Mouse (Mus musculus) adrenal gland, postnatal 25 days (tissue): ENCODE data around the gene Aktip. TPM values are rescaled to one million over a fixed set of nuclear protein-coding genes. Genes with fewer than 3 reads are reported as not detected.
A peak's percentile ranks its signal among the peaks of the same experiment; 100 is the strongest.

Experiments
- DNase-seq: peaks from one replicate; pipeline ENCODE4 v3.0.0; 2021; ENCODE audit warnings: mixed read lengths
- long read RNA-seq: library from polyadenylated mRNA; stranded (forward); transcript quantifications from one replicate; pipeline ENCODE4 v2.0.0, GENCODE M21; 2021
- total RNA-seq: library from RNA; stranded (reverse); gene quantifications from 2 replicates; pipeline ENCODE4 v1.2.3, GENCODE M21; 2021

Aktip gene
- total RNA-seq, result 37.8 and 39.6 TPM in 2 replicates
- long read RNA-seq, transcript Aktip-201 (10 exons, 1,171 nt), result minor isoform, 13 of 55 reads
- long read RNA-seq, transcript Aktip-205 (10 exons, 2,079 nt), result major isoform, 27 of 55 reads
- long read RNA-seq, partial matches to known transcripts, result 4 of 55 reads
- long read RNA-seq, other reads (novel, unspliced or antisense), result 10 of 55 reads

GRCm38 (mm10) chr8:91199876-91200275 is at the start of gene Aktip:
Aktip (minus strand) TSS chr8:91199976.
- DNase-seq, result no peak

GRCm38 (mm10) chr8:91245821-91246454 is 46.2 kb upstream of the Aktip start:
- no peak for DNase-seq

GRCm38 (mm10) chr8:91242721-91243120 is 42.9 kb upstream of the Aktip start:
- DNase-seq, result no peak

- DNase-seq, result no peak
These were observed 42.2 kb upstream of the Aktip start for GRCm38 (mm10) chr8:91241873-91242519.

GRCm38 (mm10) chr8:91241371-91241770 is 41.6 kb upstream of the Aktip start:
- no peak for DNase-seq

DNA sequence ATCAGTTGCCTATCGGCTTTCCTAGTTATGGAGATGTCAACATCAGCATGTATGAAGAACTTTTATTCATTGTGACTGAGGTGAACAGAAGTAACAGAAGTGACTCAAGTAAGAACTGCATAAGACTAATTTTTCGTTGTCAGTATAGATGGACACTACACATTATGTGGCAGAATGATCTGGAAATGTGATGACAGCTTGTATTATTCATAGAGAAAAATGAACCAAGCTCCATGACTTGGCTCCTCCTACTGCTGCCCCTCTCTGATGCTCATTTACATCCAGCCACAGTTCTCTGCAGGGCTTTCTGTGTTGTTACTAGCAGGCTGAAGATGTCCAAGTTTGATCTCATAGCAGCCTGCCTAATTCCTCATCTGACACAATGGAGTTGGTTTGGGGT is 37.4 kb upstream of the Aktip start:
- DNase-seq, result no peak

- no peak for DNase-seq
These were observed 34.3 kb upstream of the Aktip start for GRCm38 (mm10) chr8:91234097-91234496.

- DNase-seq, result peak; percentile 4
These were observed 27.7 kb upstream of the Aktip start for GRCm38 (mm10) chr8:91227421-91227841.

GRCm38 (mm10) chr8:91224227-91224626 is 24.5 kb upstream of the Aktip start:
- DNase-seq, result no peak

- no peak for DNase-seq
These were observed 22.1 kb upstream of the Aktip start for GRCm38 (mm10) chr8:91221841-91222240.

- DNase-seq, result no peak
These were observed 18.5 kb upstream of the Aktip start for GRCm38 (mm10) chr8:91218271-91218670.

DNA sequence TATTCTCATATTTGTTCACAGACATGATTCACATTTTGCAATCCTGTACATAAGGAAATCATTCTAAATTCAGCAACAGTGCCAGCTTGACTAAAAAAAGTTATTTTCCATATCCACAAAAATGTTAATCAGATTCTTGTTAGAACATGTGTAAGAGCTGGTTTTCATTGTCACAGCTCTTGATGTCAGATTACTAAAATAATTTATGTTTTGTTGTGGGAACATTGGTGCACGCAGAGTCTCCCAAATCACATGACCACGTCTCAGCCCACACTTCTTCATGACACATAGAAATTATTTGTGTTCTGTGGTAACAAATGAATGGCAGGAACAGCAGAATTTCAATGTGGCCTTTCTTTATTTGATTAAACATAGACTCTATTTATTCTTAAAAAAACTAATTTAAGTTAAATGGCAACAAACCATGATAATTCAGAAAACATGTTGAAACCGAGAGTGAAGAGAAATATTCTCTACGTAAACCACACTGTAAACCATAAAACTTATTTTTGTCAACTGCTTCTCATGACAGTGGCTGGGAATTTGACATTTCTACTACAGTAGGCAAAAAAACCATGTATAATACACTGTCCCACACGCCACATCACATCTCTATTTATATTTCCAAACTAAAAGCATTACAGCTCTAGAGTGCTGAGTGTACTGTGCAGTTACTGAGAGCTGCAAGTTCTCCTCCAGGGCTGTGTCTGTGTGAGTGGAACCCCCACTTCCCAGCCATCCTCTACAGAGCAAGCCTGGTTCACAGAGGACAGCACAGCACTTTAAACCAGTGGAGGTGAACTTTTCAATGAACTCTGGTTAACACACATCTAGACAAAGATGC is 17.5 kb upstream of the Aktip start:
- no peak for DNase-seq

DNA sequence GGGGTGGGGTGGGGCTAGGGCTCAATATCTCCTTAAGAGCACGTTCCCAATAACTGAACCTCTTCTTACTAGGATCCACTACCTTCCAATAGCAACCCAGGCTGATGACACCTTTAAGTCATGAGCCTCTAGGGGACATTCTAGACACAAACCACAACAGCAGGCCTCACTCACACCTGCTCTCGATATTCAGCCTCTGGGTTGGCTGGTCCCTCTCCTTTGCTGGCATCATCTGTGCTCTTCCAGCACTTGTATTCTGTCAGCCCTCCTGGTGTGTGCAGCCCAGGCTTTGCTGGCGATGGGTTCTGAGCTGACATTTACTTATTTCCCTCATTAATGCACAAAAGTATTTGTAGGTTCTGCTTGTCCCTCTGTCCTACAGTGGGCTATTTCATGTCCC is 14.5 kb upstream of the Aktip start:
- DNase-seq, result no peak

- no peak for DNase-seq
These were observed 13.2 kb upstream of the Aktip start for GRCm38 (mm10) chr8:91212948-91213347.

DNA sequence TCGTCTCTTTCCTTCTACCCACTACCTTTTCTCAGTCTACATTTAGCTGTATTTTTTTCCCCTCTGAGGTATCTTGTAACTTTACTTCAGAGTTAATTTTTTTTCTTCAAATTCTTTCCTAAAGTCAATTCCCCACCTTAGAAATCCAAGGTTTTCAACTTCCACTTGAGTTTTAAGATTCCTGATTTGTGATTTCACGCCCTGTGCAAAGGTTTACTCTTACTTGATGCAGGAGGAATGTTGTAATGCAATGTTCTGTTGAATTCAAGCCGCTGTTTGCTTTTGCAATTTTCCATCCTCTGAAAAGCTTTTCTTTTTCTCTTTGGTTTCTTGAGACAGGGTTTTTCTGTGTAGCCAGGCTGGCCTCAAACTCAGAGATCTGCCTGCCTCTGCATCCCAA is 9.9 kb upstream of the Aktip start:
- no peak for DNase-seq

DNA sequence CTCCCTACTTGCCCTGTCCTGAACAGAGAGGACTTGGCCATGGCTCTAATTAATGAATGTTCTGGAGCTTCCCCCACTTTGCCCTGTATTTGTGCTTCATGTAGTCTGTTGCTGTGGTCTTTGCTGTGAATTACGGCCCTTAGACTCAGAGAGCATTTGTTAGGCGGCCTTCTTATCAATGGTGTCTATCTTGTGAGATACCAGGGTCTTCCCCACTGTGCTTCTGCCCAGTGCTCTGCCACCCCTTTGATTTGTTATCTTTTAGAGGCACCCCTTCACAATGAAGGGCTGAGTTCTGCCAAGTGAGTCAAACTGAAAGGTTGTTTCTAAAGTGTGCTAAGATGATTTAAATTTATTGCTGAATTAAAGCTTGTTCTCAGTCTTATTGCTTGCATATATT is 7.9 kb upstream of the Aktip start:
- no peak for DNase-seq

- DNase-seq, result no peak
These were observed 6.1 kb upstream of the Aktip start for GRCm38 (mm10) chr8:91205897-91206296.

GRCm38 (mm10) chr8:91201184-91201583 is 1.4 kb upstream of the Aktip start:
- no peak for DNase-seq

GRCm38 (mm10) chr8:91198036-91198435 is 1.7 kb downstream of the Aktip start:
- DNase-seq, result no peak

DNA sequence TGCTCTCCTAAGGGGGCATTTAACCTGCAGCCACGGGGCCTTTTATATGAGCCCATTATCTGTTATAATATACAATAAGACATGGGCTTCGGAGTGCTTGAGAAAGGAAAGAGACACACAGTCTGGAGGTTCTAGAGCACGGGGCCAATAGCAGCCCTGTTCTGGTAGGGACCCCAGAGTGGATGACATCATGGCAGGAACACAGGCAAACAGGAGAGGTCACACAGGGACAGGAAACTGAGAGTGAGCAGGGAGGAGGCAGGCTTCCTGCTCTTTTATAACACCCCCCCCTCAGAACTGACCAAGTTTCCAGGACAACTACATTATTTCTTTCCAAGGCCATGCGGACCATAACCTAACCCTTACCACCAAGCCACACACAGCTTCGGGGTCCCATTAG is 2.5 kb downstream of the Aktip start:
- no peak for DNase-seq

DNA sequence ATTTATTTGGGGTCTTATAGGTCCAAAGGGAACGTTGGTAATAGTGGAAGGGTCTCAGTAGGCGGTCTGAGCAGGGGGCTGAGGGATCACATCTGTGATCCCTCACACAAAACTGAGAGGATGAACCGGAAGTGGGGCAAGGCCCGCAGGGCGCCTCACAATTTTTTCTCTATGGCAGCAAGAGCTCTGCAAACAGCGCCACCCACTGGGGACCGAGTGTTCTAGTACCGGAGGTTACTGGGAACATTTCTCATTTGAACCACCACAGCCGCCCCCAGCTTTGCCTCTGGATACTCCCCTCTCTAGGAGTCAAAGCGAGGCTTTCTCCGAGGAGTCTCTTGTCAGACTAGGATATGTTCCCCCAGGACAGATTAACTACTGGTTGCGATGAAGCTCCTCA is 3.1 kb downstream of the Aktip start:
- DNase-seq, result no peak

DNA sequence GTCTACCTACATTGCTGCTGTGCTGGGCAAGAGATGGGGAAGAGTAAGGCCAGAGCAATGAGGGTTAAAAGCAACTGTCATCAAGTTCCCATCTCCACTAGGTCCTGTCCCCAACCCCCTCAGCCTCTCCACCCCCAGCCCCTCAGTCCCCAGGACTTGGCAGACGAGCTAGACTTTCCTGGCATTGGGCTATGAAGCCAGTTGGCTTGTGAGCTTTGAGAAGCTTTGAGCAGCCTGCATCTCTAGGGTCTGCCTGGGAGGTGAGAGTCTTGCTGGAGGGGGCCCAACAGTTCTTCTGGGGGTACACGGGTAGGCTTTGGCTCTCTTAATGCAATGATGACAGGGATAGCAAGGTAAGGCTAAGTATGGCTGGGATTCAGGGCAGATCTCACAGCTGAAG is 5.7 kb downstream of the Aktip start:
- DNase-seq, result no peak

DNA sequence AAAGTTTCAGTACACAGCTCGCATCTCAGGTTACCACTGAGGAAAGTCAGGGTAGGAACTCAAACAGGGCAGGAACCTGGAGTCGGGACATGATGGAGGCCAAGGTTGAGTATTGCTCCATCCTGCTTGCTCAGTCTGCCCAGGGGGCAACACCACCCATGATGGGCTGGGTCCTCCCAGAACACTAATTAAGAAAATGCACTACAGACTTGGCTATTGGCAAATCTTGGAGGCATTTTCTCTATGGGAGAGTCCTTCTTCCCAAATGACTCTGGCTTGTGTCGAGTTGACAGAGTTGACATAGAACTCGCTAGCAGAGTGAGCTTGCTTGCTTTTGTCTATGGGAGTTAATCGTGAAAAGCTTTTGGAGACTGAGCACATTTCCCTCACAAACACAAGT is 6.8 kb downstream of the Aktip start:
- no peak for DNase-seq
